Comparison of ENCODE assay signal across 1 mouse cellular context in the genomic region with DNA sequence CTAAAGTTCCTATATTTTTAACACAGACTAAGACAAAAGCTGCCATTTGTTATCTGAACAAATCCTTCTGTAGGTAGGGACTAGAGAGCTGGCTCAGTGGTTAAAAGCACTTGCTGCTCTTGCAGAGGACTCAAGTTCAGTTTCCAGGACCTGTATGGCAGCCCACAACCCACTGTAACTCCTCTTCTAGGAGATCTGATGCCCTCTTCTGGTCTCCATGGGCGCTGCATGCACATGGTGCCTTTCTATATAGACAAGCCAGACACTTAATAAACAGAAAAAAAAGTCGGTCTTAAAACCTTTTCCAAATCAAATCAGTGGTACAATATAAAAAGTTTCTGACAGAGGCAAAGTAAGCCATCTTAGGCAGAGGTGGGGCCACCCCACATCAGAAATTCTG.
TF ChIP-seq lines count a peak whose summit lies in the region.

No protein-coding gene starts in this region.

TF ChIP-seq in MEL, 35 proteins besides CTCF, POLR2A, EP300 and RAD21 (continued from another document):
- no peak for TF ChIP-seq MAZ (IDR thresholded peaks at IDR 0.05; ENCODE audit: low read depth, low read length)
- no peak for TF ChIP-seq UBTF (IDR thresholded peaks at IDR 0.05; ENCODE audit: borderline replicate concordance, insufficient read depth, low read depth, low read length)
- TF ChIP-seq MXI1 (IDR thresholded peaks at IDR 0.05; ENCODE audit: low read depth, low read length) = peak; percentile 43; the same call in 1 of the 2 replicates
- no peak for TF ChIP-seq NRF1 (IDR thresholded peaks at IDR 0.05; ENCODE audit: insufficient read depth, low read depth, low read length, poor library complexity, severe bottlenecking)
- no peak for TF ChIP-seq SIN3A (IDR thresholded peaks at IDR 0.05; ENCODE audit: low read length)
- TF ChIP-seq MEF2A (IDR thresholded peaks at IDR 0.05; ENCODE audit: extremely low read depth, insufficient replicate concordance, low read depth, low read length, poor library complexity, severe bottlenecking) = no peak
- TF ChIP-seq MAFK (IDR thresholded peaks at IDR 0.05; ENCODE audit: borderline replicate concordance, low read depth, low read length) = no peak
- no peak for TF ChIP-seq ETS1 (IDR thresholded peaks at IDR 0.05; ENCODE audit: low read depth, low read length)
